Mouse (Mus musculus) 3134 (cell line): Measurements from ENCODE around the gene Rassf1.

Experiments
- DNase-seq: peaks from one replicate; pipeline ENCODE4 v3.0.0-alpha.2; 2011; ENCODE audit warnings: low spot score; ENCODE audit not compliant: insufficient read length; ENCODE audit errors: extremely low read depth

Rassf1 gene

GRCm38 (mm10) chr9:107540420-107540819 is 10.9 kb upstream of the Rassf1 start:
- no peak for DNase-seq

- DNase-seq: no peak
These were observed 10.3 kb upstream of the Rassf1 start for GRCm38 (mm10) chr9:107541005-107541404.

GRCm38 (mm10) chr9:107541474-107542351 is 9.6 kb upstream of the Rassf1 start, which contains the start of the genes Cyb561d2 and Nprl2:
Cyb561d2 (minus strand) TSS chr9:107542193.
Nprl2 (plus strand) TSS chr9:107542226.
- peak; percentile 97 for DNase-seq

- no peak for DNase-seq
These were observed 9.0 kb upstream of the Rassf1 start for GRCm38 (mm10) chr9:107542352-107542686.

- no peak for DNase-seq
These were observed 8.6 kb upstream of the Rassf1 start for GRCm38 (mm10) chr9:107542721-107543120.

- DNase-seq: no peak
These were observed 8.1 kb upstream of the Rassf1 start for GRCm38 (mm10) chr9:107543299-107543698.

- no peak for DNase-seq
These were observed 7.1 kb upstream of the Rassf1 start for GRCm38 (mm10) chr9:107544196-107544700.

GRCm38 (mm10) chr9:107544729-107545128 is 6.6 kb upstream of the Rassf1 start:
- DNase-seq: no peak

- no peak for DNase-seq
These were observed 6.2 kb upstream of the Rassf1 start for GRCm38 (mm10) chr9:107545199-107545598.

- DNase-seq: peak; percentile 35
These were observed 5.8 kb upstream of the Rassf1 start for GRCm38 (mm10) chr9:107545602-107546001.

GRCm38 (mm10) chr9:107547026-107547425 is 4.3 kb upstream of the Rassf1 start, which contains the start of gene Zmynd10:
Zmynd10 (plus strand) TSS chr9:107547298.
- DNase-seq: no peak

- DNase-seq: no peak
These were observed 3.4 kb upstream of the Rassf1 start for GRCm38 (mm10) chr9:107547957-107548356.

- no peak for DNase-seq
These were observed 2.5 kb upstream of the Rassf1 start for GRCm38 (mm10) chr9:107548820-107549219.

- DNase-seq: no peak
These were observed 1.9 kb upstream of the Rassf1 start for GRCm38 (mm10) chr9:107549297-107550074.

- no peak for DNase-seq
These were observed 751 bp upstream of the Rassf1 start for GRCm38 (mm10) chr9:107550491-107551116.

- DNase-seq: no peak
These were observed 568 bp downstream of the Rassf1 start for GRCm38 (mm10) chr9:107551890-107552355.

GRCm38 (mm10) chr9:107552690-107553393 is 1.5 kb downstream of the Rassf1 start:
- DNase-seq: no peak

GRCm38 (mm10) chr9:107553541-107554318 is 2.4 kb downstream of the Rassf1 start:
- no peak for DNase-seq

- peak; percentile 100 for DNase-seq
These were observed 3.0 kb downstream of the Rassf1 start for GRCm38 (mm10) chr9:107554319-107554825.
